Mouse (Mus musculus): ENCODE results near the gene Fibp.

DNA sequence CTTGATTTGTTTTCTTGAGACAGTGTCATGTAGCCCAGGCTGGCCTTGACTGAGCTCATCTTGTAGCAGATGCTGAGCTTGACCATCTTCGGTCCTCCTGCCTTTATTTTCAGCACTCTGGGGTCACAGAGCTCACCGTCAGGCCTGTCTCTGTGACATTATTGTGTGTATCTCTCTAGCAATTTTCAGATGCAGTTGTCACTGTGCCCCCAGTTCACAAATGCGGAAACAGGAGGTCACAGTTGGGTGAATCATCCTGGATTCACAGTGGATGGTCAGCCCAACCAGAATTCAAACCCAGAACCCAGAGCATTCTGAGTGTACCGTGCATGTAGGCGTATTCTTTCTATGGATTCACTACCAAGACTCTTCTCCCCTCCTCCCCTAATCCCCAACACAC, 14.7 kb upstream of the Fibp start:
- TF ChIP-seq E2F4 (IDR thresholded peaks at IDR 0.05; ENCODE audit: insufficient read depth) (no peak), POLR2A (IDR thresholded peaks at IDR 0.05; ENCODE audit: insufficient read length, low read depth) (no peak), SRF (IDR thresholded peaks at IDR 0.05; ENCODE audit: control insufficient read depth, insufficient read length, low read depth) (no peak), TCF12 (IDR thresholded peaks at IDR 0.05; ENCODE audit: insufficient read depth, poor library complexity, severe bottlenecking) (no peak), USF1 (IDR thresholded peaks at IDR 0.05; ENCODE audit: low read depth) (no peak), POLR2AphosphoS2 (IDR thresholded peaks at IDR 0.05; ENCODE audit: insufficient read length, low read depth) (no peak), MAX (IDR thresholded peaks at IDR 0.05; ENCODE audit: low read depth) (no peak), MYOG (IDR thresholded peaks at IDR 0.05; ENCODE audit: control insufficient read depth in 1 of 3, insufficient read depth in 1 of 3, insufficient read length in 2 of 3, low read depth in 2 of 3) (peak in 1 of 3 experiments; percentile 47), CEBPB (IDR thresholded peaks at IDR 0.05; ENCODE audit: insufficient read depth, poor library complexity, severe bottlenecking) (no peak)

Data from myocyte (in vitro differentiated cells).